Mouse (Mus musculus) ovary, postnatal 14 days (tissue): ENCODE measurements around the gene Traf6.
"Not testable (repeated sequence)": the region's sequence is repeated elsewhere in the genome, so short reads cannot be mapped to it uniquely, and the experiment has no call there.

Experiments used
- DNase-seq: peaks from one replicate; pipeline ENCODE4 v3.0.0; 2022; ENCODE audit warnings: low spot score

The Traf6 gene

GRCm38 (mm10) chr2:101693577-101694215, 15.5 kb downstream of the Traf6 start:
- DNase-seq: no peak

GRCm38 (mm10) chr2:101695584-101695983, 17.4 kb downstream of the Traf6 start:
- no peak for DNase-seq

- DNase-seq: no peak
These were observed 21.1 kb downstream of the Traf6 start for GRCm38 (mm10) chr2:101699284-101699683.

- no peak for DNase-seq
These were observed 27.8 kb downstream of the Traf6 start for GRCm38 (mm10) chr2:101705941-101706485.

GRCm38 (mm10) chr2:101711608-101712007, 33.4 kb downstream of the Traf6 start:
- no peak for DNase-seq

- DNase-seq: no peak
These were observed 37.6 kb downstream of the Traf6 start for GRCm38 (mm10) chr2:101715650-101716323.

GRCm38 (mm10) chr2:101717162-101717561, 38.9 kb downstream of the Traf6 start:
- DNase-seq: no peak

GRCm38 (mm10) chr2:101721835-101722234, 43.6 kb downstream of the Traf6 start:
- DNase-seq: no peak

- DNase-seq: no peak
These were observed 44.4 kb downstream of the Traf6 start for GRCm38 (mm10) chr2:101722370-101723332.

GRCm38 (mm10) chr2:101723333-101723881, 45.2 kb downstream of the Traf6 start:
- DNase-seq: no peak

GRCm38 (mm10) chr2:101727787-101728186, 49.6 kb downstream of the Traf6 start:
- no peak for DNase-seq

GRCm38 (mm10) chr2:101729472-101729871, 51.2 kb downstream of the Traf6 start:
- DNase-seq: no peak

- DNase-seq: no peak
These were observed 52.7 kb downstream of the Traf6 start for GRCm38 (mm10) chr2:101730972-101731371.

- DNase-seq: no peak
These were observed 54.6 kb downstream of the Traf6 start for GRCm38 (mm10) chr2:101732777-101733210.

GRCm38 (mm10) chr2:101733564-101733963, 55.3 kb downstream of the Traf6 start:
- DNase-seq: no peak

GRCm38 (mm10) chr2:101739914-101740313, 61.7 kb downstream of the Traf6 start:
- no peak for DNase-seq

- DNase-seq: no peak
These were observed 63.4 kb downstream of the Traf6 start for GRCm38 (mm10) chr2:101741653-101742052.

GRCm38 (mm10) chr2:101742072-101742860, 64.0 kb downstream of the Traf6 start:
- no peak for DNase-seq

- DNase-seq: not testable (repeated sequence)
These were observed 67.4 kb downstream of the Traf6 start for GRCm38 (mm10) chr2:101745656-101746055.

- DNase-seq: no peak
These were observed 68.3 kb downstream of the Traf6 start for GRCm38 (mm10) chr2:101746537-101746936.
